Mouse (Mus musculus) E14TG2a.4 (cell line): Measurements from ENCODE around the gene Fap.

Experiments
- CTCF ChIP-seq: conservative IDR thresholded peaks from 2 replicates; pipeline ENCODE4 v1.5.1; 2014; ENCODE audit warnings: low read length
- NANOG ChIP-seq: IDR thresholded peaks from 2 replicates; pipeline ENCODE4 v1.6.1; 2014; ENCODE audit warnings: borderline replicate concordance, low read length, mixed read lengths
- POU5F1 ChIP-seq: IDR thresholded peaks from 2 replicates; pipeline ENCODE4 v1.6.1; 2014; ENCODE audit warnings: low read length, borderline replicate concordance

DNA sequence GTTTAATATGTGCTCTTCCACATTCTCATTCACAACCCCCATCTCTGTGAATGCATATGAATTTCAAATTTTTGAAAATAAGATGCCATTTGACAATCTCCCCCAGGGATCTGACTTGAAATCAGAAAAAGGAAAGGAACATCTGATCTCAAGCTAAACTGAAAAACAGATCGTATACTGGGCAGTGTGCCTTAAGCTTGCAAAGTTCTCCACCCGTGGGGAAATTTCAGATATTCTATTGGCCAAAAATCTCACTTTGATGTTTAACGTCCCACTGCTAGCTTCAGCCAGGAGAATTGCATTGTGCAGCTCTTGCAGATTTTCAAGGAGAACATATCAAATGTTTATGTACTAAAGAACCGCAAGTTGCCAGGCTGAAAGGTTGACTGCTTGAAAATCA is 24.7 kb downstream of the Fap start:
- TF ChIP-seq CTCF (no peak), NANOG (no peak), POU5F1 (no peak)
